Mouse (Mus musculus) embryo, embryonic 10 days (tissue): ENCODE measurements at regions not wholly inside any gene's neighbourhood (a gene's known extent, or its start where the extent isn't known, plus 50 kb on each side); places are given as distances from the start of the nearest gene placed in this dataset.

Experiments used
- DNase-seq: peaks from one replicate; pipeline ENCODE4 v3.0.0-alpha.2; 2015; ENCODE audit warnings: low spot score

DNA sequence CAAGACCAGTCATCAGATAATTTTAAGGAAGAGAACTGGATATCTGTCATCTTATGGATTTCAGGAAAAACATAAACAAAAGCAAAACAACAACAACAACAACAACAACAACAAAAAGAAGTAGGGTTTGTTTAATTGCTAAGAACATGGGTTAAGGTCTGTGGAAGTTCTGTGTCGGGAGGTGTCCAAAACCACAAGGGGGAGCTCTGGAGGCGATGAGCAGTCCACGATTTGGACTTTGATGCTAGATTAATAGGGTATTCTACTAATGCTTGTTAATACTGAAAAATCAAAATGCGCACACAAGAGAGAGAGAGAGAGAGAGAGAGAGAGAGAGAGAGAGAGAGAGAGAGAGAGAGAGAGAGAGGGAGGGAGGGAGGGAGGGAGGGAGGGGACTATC, 692.0 kb upstream of the Car10 start:
- peak; percentile 50 for DNase-seq

DNA sequence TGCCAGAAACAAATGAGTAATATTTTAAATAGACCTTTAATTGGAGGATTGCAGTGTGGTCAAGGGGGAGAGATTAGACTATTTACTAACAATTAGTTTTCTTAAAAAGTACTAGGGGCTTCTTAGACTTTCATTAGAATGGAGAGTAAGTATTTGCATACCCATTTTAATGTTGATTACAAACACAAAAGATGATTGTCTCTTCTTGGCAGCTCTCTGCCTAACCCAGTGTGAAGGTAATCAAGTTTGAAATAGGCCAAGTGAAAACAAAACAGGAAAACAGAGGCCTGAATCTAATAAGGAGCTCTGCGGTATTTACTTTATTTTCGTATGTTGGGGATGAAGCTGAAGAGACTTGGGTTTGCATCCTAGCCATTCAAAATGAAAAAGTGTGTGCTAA, 646.5 kb upstream of the Car10 start:
- DNase-seq, result no peak

DNA sequence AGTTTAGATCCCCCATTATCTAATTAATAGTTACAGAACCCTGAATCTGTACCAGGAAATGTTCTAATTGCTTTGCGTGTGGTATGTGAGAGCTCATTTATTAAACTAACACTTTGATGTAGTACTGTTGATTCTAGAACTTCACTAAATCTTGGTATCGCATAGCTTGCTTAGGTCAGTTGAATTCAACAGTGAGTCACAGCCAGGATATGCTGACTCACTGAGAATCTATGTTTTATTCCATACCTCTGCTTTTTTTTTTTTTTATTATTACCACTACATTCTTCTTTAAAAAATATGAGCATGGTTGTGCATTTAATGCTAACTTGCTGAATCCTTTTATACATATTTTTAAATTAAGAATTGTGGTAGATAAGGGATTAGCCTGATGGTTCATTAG, 602.5 kb upstream of the Car10 start:
- DNase-seq, result no peak
